Mouse (Mus musculus): Measurements from ENCODE around the gene Cfap57. TPM values are rescaled to one million over a fixed set of nuclear protein-coding genes. Genes with fewer than 3 reads are reported as not detected.

Gene Cfap57
- total and polyA plus RNA-seq, 3 experiments: not detected

DNA sequence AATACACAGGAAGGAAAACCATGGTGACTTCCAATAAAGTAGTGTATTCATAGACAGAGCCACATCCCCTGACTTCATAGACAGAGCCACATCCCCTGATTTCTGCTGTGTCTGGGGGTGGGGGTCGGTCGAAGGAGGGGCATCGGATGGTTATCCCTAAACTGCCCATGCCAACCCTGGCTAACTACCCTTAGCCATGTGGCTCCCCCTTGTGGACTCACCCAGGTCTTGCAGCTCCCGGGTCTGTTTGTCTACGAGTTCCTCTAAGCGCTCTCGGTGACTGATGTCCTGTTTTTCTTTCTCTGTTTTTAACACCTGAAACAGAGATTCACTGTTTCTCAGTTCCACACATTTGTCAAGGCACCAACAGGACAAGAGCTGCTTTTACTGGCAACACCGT is 37.9 kb downstream of the Cfap57 start:
- H3K4me1 ChIP-seq (ENCODE audit: control insufficient read depth in 1 of 2, insufficient read depth in 2 of 2): peaks cover 4% of the 10 kb centered on the region in 2 experiments; a peak in 2 of 4 replicates
- H3K4me3 ChIP-seq (replicated peaks in 1 of 3; ENCODE audit: low read depth in 2 of 3, low read length in 2 of 3, poor library complexity in 1 of 3): no peak overlapping the region
- no peak overlapping the region for H3K27ac ChIP-seq (ENCODE audit: insufficient read depth, low read depth)
- DNase-seq (ENCODE audit: extremely low read depth): peak; percentile 6
- H3K36me3 ChIP-seq (replicated peaks in 1 of 2; ENCODE audit: control insufficient read depth in 1 of 2, insufficient read depth in 1 of 2, low read length in 1 of 2): no peaks in the 10 kb centered on the region
- no peaks in the 10 kb centered on the region for H3K79me2 ChIP-seq (replicated peaks; ENCODE audit: control insufficient read depth, extremely low read depth, insufficient read depth, poor library complexity, severe bottlenecking)
- H3K4me2 ChIP-seq (ENCODE audit: insufficient read depth, low read depth, poor library complexity, severe bottlenecking): no peak overlapping the region
- peaks cover 87% of the 10 kb centered on the region for H3K27me3 ChIP-seq (replicated peaks)
- peak; percentile 27 to 47; a peak in 2 of 4 replicates for TF ChIP-seq CTCF (conservative IDR thresholded peaks at IDR 0.05 in 1 of 2, IDR thresholded peaks at IDR 0.05 in 1 of 2; ENCODE audit: low read depth in 2 of 2, low read length in 2 of 2)
- TF ChIP-seq EP300 (IDR thresholded peaks at IDR 0.05; ENCODE audit: low read length): no peak
- TF ChIP-seq ETS1 (conservative IDR thresholded peaks at IDR 0.05; ENCODE audit: low read depth, low read length): no peak
- dilution Hi-C loops (cut with MboI; ENCODE audit: extremely low pct_ligation_motif_present, extremely low pct_unique_long_range_greater_than_20kb, low sequenced_read_pairs): no loop called here
- in situ Hi-C loops (cut with MboI; ENCODE audit: low pct_ligation_motif_present, low pct_unique_long_range_greater_than_20kb, low sequenced_read_pairs): no loop called here
- H3K9ac ChIP-seq (ENCODE audit: insufficient read depth, low read depth): no peak overlapping the region
- peaks cover 8% of the 10 kb centered on the region for H3K9me3 ChIP-seq (replicated peaks; ENCODE audit: low read length)

DNA sequence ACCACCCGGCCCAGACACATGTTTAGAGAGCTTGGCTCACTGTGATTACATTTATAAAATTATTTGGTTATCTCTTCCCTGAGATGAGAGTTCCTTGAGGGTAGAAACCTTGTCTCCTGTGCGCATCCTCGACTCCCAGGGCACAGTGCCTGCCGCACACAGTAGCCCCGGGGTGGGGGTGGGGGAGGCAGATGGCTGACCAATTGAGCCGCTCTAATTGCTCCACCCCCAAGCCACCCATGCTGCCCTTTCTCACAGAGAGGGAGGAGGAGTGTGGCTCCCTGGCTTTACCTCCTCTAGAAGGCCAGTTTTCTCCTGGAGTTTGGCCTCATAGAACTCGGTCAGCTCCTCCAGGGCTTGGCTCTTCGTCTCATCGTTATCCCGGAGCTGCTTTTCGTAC is 39.1 kb downstream of the Cfap57 start:
- Histone ChIP-seq H3K27me3 (replicated peaks) (peaks cover 86% of the 10 kb centered on the region), H3K4me2 (ENCODE audit: insufficient read depth, low read depth, poor library complexity, severe bottlenecking) (no peak overlapping the region), H3K36me3 (replicated peaks in 1 of 2; ENCODE audit: control insufficient read depth in 1 of 2, insufficient read depth in 1 of 2, low read length in 1 of 2) (no peaks in the 10 kb centered on the region), H3K4me3 (replicated peaks in 1 of 3; ENCODE audit: low read depth in 2 of 3, low read length in 2 of 3, poor library complexity in 1 of 3) (no peak overlapping the region), H3K27ac (ENCODE audit: insufficient read depth, low read depth) (no peak overlapping the region), H3K79me2 (replicated peaks; ENCODE audit: control insufficient read depth, extremely low read depth, insufficient read depth, poor library complexity, severe bottlenecking) (no peaks in the 10 kb centered on the region), H3K4me1 (ENCODE audit: control insufficient read depth in 1 of 2, insufficient read depth in 2 of 2) (peaks cover 4% of the 10 kb centered on the region in 2 experiments; a peak in 2 of 4 replicates), H3K9me3 (replicated peaks; ENCODE audit: low read length) (peaks cover 9% of the 10 kb centered on the region), H3K9ac (ENCODE audit: insufficient read depth, low read depth) (no peak overlapping the region)
- in situ Hi-C loops (cut with MboI; ENCODE audit: low pct_ligation_motif_present, low pct_unique_long_range_greater_than_20kb, low sequenced_read_pairs): no loop called here
- dilution Hi-C loops (cut with MboI; ENCODE audit: extremely low pct_ligation_motif_present, extremely low pct_unique_long_range_greater_than_20kb, low sequenced_read_pairs): no loop called here
- TF ChIP-seq MAFK (IDR thresholded peaks at IDR 0.05; ENCODE audit: insufficient replicate concordance, low read length) (no peak), NRF1 (IDR thresholded peaks at IDR 0.05; ENCODE audit: low read depth, low read length) (no peak), POLR2AphosphoS2 (IDR thresholded peaks at IDR 0.05; ENCODE audit: low read depth, low read length) (no peak), POLR2A (IDR thresholded peaks at IDR 0.05; ENCODE audit: low read depth, low read length) (no peak), BHLHE40 (IDR thresholded peaks at IDR 0.05; ENCODE audit: low read depth, low read length) (no peak), MEF2A (IDR thresholded peaks at IDR 0.05; ENCODE audit: borderline replicate concordance, low read depth, low read length) (no peak), JUN (IDR thresholded peaks at IDR 0.05; ENCODE audit: insufficient read depth, low read depth, low read length) (no peak), GABPA (IDR thresholded peaks at IDR 0.05; ENCODE audit: insufficient replicate concordance, low read depth, low read length) (no peak)
- no peak for DNase-seq (ENCODE audit: extremely low read depth)

DNA sequence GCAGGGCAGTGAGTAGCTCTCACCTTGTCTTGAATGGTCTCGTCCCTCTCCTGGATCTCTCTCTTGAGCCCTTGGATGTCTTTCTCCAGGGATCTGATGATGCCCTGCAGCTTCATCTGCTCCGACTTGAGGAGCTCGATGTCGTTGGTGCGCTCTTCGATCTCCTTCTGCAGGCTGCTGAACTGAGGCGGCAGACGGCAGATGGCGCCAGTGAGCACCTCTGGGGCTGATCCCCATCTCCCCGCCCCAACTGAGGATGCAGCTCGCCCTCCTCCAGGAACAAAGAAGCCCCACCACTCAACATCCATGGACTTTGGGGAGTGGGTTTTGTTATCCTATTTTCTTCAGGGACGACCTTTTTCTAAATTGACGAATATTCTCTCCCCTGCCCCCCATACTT is 41.3 kb downstream of the Cfap57 start:
- dilution Hi-C loops (cut with MboI; ENCODE audit: extremely low pct_ligation_motif_present, extremely low pct_unique_long_range_greater_than_20kb, low sequenced_read_pairs) (no loop called here), in situ Hi-C loops (cut with MboI; ENCODE audit: low pct_ligation_motif_present, low pct_unique_long_range_greater_than_20kb, low sequenced_read_pairs) (no loop called here)
- Histone ChIP-seq H3K4me2 (ENCODE audit: insufficient read depth, low read depth, poor library complexity, severe bottlenecking) (no peak overlapping the region), H3K27me3 (replicated peaks) (peaks cover 87% of the 10 kb centered on the region), H3K36me3 (replicated peaks in 1 of 2; ENCODE audit: control insufficient read depth in 1 of 2, insufficient read depth in 1 of 2, low read length in 1 of 2) (no peaks in the 10 kb centered on the region), H3K9ac (ENCODE audit: insufficient read depth, low read depth) (no peak overlapping the region), H3K4me1 (ENCODE audit: control insufficient read depth in 1 of 2, insufficient read depth in 2 of 2) (peaks cover 4% of the 10 kb centered on the region in 2 experiments; a peak in 2 of 4 replicates), H3K4me3 (replicated peaks in 1 of 3; ENCODE audit: low read depth in 2 of 3, low read length in 2 of 3, poor library complexity in 1 of 3) (no peak overlapping the region), H3K9me3 (replicated peaks; ENCODE audit: low read length) (peaks cover 9% of the 10 kb centered on the region), H3K79me2 (replicated peaks; ENCODE audit: control insufficient read depth, extremely low read depth, insufficient read depth, poor library complexity, severe bottlenecking) (no peaks in the 10 kb centered on the region), H3K27ac (ENCODE audit: insufficient read depth, low read depth) (no peak overlapping the region)
- DNase-seq (ENCODE audit: extremely low read depth): peak; percentile 25
- TF ChIP-seq MXI1 (IDR thresholded peaks at IDR 0.05; ENCODE audit: low read depth, low read length) (no peak), SMC3 (IDR thresholded peaks at IDR 0.05; ENCODE audit: low read depth, low read length) (peak; percentile 37), CTCF (conservative IDR thresholded peaks at IDR 0.05 in 1 of 2, IDR thresholded peaks at IDR 0.05 in 1 of 2; ENCODE audit: low read depth in 2 of 2, low read length in 2 of 2) (peak; percentile 21 to 61; a peak in 3 of 4 replicates), ZNF384 (IDR thresholded peaks at IDR 0.05; ENCODE audit: low read depth, low read length) (no peak)
